Mouse (Mus musculus) lung, adult 18-20 months (tissue): ENCODE measurements around the gene Ndufa4.
"Not testable (repeated sequence)": the region's sequence is repeated elsewhere in the genome, so short reads cannot be mapped to it uniquely, and the experiment has no call there.

Source experiments
- DNase-seq, 2 experiments: peaks; one replicate each; pipeline ENCODE4 v3.0.0; 2022; ENCODE audit warnings: mixed read lengths in 2 of 2

The Ndufa4 gene

DNA sequence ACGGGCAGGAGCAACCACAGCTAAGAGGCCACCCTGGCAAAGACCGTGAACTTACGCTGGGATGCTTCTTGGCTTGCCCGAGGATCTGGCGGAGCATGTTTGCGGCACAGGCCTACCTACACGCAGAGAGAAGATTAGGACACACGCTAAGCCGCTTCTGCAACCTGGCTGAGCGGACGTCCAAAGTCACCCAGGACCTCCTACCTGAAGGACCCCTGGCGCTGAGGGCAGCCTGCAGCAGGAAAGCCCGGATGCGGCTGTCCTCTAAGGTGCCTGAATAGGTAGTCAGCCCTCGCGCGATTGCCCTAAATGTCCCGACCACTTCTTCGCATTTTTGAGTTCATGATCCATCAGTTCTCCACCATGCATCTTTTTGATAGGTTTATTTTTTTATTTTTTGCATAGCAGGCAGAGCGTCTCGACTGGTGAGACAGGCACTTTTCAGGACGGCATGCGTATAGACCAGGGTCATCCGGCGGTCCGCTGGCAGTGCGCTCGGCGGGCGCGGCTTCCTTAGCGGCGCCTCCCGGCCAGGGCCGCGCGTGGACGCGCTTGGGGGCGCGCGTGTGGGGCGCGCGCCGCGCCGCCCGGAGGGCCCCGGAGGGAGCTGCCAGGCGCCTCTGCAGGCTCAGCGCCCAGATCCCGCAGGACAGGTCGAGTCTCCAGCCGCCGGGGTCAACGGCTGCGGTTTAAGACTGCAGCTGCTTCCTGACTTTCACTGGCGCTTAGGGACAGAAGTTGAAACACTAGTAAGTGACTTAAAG lies at the start of gene Ndufa4, which contains the start of gene Phf14:
Gene Ndufa4, minus strand, starts transcription at position 229 of the 764 bp plus-strand sequence.
Gene Phf14, plus strand, starts transcription at position 541 of the 764 bp plus-strand sequence.
- peak; percentile 92 to 93 for DNase-seq

DNA sequence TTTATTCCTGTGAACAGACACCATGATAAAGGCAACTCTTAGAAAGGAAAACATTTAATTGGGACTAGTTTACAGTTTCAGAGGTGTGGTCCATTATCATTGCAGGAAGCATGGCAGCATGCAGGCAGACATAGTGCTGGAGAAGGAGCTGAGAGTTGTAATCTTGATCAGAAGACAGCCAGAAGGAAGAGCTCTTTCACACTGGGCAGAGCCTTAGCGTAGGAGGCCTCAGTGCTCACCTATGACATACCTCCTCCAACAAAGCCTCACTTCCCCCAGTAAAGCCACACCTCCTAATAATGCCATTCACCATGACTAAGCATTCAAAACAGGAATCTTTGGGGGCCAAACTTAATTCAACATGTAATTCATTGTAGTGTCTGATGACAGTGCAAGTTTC lies 40.8 kb upstream of the Ndufa4 start:
- DNase-seq, result no peak

DNA sequence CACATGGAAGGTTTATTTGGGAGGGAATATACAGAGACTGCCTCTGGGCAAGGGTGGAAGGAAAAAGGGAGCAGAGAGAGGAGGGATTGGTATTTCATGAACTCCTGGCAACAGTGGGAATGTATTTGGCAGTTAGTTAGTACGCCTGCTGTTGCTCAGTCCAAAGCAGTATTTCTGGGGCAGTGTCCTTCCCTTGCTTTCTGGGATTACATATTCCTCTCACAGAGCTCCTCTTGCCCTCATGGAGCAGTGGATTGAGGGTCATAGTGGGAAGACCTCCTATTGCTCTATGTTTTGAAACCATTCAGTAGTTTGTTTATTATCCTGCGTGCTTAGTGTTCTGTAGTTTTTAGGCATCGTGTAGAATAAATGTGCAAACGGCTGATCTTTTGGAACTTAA lies 34.8 kb upstream of the Ndufa4 start:
- no peak for DNase-seq

DNA sequence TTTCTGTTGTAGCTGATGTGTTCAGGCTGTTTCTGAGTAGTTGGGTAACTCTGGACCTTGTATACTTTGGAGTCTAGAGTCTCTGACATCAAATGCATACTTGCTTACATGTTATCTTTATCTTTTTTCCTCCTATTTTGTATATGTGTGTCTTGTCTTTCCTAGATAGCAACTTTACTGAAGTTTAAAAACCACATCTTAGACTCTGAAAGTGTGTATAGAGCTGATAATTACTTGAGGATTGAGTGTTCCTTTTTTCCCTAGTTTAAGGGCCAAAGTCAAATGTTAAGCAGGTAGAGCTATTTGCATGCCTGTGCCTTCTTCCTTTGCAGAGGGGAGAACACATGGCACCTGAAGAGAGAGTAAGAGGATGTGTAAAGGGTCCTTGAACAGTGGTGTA lies 33.6 kb upstream of the Ndufa4 start:
- DNase-seq, result no peak

DNA sequence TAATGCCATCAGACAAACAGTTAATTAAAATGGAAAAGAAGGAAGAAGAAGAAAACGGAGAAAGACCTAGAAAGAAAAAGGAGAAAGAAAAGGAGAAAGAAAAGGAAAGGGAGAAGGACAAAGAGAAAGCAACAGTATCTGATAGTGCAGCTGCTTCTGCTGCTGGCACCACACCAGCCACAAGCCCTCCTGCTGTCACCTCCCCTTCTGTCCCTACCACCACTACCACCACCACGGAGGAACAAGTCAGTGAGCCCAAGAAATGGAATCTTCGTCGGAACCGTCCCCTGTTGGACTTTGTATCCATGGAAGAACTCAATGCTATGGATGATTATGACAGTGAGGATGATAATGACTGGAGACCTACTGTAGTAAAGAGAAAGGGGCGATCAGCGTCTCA lies 26.1 kb upstream of the Ndufa4 start:
- DNase-seq, result no peak

DNA sequence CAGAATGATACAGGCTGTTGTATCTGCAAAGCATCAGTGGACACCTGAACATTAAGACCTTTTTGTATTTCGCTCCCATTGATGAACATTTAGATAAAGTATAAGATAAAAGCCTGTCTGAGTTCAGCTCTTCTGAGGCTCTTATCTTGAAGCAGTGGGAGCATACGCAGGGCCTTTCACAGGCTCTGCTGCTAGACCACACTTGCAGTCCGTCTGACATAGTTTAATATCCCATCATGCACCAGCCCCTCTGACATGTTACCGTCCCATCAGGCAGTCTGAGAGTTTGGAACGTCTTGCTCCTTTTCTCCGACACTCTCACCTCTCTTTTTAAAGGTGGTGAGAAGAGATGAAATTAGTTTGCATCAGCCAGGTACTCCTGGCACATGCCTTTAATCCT lies 20.2 kb upstream of the Ndufa4 start:
- DNase-seq, result no peak

- peak; percentile 11 to 14 for DNase-seq
Measured at GRCm38 (mm10) chr6:11926082-11926595, 18.8 kb upstream of the Ndufa4 start.

DNA sequence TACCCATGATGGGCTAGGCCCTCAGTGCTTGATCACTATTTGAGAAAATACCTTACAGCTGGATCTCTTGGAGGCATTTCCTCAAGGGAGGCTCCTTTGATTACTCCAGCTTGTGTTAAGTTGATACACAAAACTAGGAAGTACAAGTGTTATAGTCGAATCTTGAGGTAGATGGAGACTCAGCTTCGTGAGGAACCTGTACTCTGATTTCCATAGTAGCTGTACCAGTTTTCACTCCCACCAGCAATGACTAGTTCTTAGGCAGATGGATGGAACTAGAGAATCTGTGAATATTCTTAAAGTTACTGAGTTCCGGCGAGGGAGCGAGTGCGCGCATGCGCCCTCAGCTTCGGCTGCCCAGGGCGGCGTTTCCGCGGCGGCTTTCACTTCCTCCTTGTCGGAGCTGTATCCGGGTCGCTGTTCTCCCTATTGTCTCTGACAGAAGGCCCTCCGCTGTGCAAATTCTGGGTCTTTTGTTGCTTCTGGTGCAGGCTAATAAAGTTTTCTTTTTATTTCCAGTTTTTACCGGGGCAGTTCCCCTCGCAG lies 18.3 kb upstream of the Ndufa4 start:
- peak; percentile 86 to 90 for DNase-seq

- DNase-seq, result no peak
Measured at GRCm38 (mm10) chr6:11908170-11908569, 873 bp upstream of the Ndufa4 start.

DNA sequence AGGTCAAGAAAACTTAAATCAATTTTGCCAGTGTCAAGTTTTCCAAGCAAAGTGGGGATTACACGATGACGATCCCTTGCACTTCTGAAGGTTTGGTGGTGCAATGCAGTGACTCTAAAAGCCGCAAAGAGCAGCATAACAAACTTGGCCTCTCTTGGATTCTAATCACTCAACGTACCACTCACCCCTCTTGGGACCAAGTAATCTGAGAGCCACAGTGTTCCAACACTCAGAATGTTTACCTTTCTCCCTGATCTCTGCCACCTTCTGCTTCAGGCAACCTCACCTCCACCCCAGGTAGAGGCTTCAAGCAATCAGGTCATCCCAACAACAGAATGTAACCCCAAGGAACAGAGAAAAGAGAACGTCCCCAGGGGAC lies 418 bp downstream of the Ndufa4 start:
- no peak for DNase-seq

- no peak for DNase-seq
Measured at GRCm38 (mm10) chr6:11900809-11901310, 6.4 kb downstream of the Ndufa4 start.

GRCm38 (mm10) chr6:11875364-11875763 lies 31.9 kb downstream of the Ndufa4 start:
- DNase-seq, result not testable (repeated sequence)
